Mouse (Mus musculus): Measurements from ENCODE around the gene Col16a1. TPM values are rescaled to one million over a fixed set of nuclear protein-coding genes. Genes with fewer than 3 reads are reported as not detected.

Col16a1 gene
- polyA plus RNA-seq, 1 experiment: 3.6 TPM

- no peaks in the 10 kb centered on the region for H3K27me3 ChIP-seq (ENCODE audit: control insufficient read depth, insufficient read depth, low read length, poor library complexity, severe bottlenecking)
- TF ChIP-seq POLR2A (IDR thresholded peaks at IDR 0.05; ENCODE audit: insufficient read depth, low read length) (no peak), CTCF (IDR thresholded peaks at IDR 0.05; ENCODE audit: low read depth, low read length) (no peak), EP300 (IDR thresholded peaks at IDR 0.05; ENCODE audit: insufficient read depth, low read depth, low read length) (no peak)
Observed at GRCm38 (mm10) chr4:130128907-130129306, 81.3 kb downstream of the Col16a1 start.

GRCm38 (mm10) chr4:130130082-130130481, 82.4 kb downstream of the Col16a1 start:
- TF ChIP-seq CTCF (IDR thresholded peaks at IDR 0.05; ENCODE audit: low read depth, low read length) (no peak), EP300 (IDR thresholded peaks at IDR 0.05; ENCODE audit: insufficient read depth, low read depth, low read length) (no peak), POLR2A (IDR thresholded peaks at IDR 0.05; ENCODE audit: insufficient read depth, low read length) (no peak)
- H3K9me3 ChIP-seq (replicated peaks; ENCODE audit: control insufficient read depth, insufficient read depth, low read length, poor library complexity, severe bottlenecking): no peaks in the 10 kb centered on the region
- H3K9ac ChIP-seq (ENCODE audit: low read depth, poor library complexity, severe bottlenecking): no peak overlapping the region
- H3K4me3 ChIP-seq (ENCODE audit: low read depth, low read length): no peak overlapping the region
- no peak overlapping the region for H3K27ac ChIP-seq (ENCODE audit: insufficient read depth, low read length)
- H3K36me3 ChIP-seq (ENCODE audit: control insufficient read depth, insufficient read depth, low read length, poor library complexity, severe bottlenecking): no peaks in the 10 kb centered on the region
- no peaks in the 10 kb centered on the region for H3K27me3 ChIP-seq (ENCODE audit: control insufficient read depth, insufficient read depth, low read length, poor library complexity, severe bottlenecking)
- no peaks in the 10 kb centered on the region for H3K4me1 ChIP-seq (ENCODE audit: control insufficient read depth, insufficient read depth, low read length)

More at GRCm38 (mm10) chr4:130128907-130129306, 81.3 kb downstream of the Col16a1 start:
- Histone ChIP-seq H3K4me3 (ENCODE audit: low read depth, low read length) (no peak overlapping the region), H3K27ac (ENCODE audit: insufficient read depth, low read length) (no peak overlapping the region), H3K9ac (ENCODE audit: low read depth, poor library complexity, severe bottlenecking) (no peak overlapping the region), H3K9me3 (replicated peaks; ENCODE audit: control insufficient read depth, insufficient read depth, low read length, poor library complexity, severe bottlenecking) (no peaks in the 10 kb centered on the region), H3K36me3 (ENCODE audit: control insufficient read depth, insufficient read depth, low read length, poor library complexity, severe bottlenecking) (no peaks in the 10 kb centered on the region), H3K4me1 (ENCODE audit: control insufficient read depth, insufficient read depth, low read length) (no peaks in the 10 kb centered on the region)

GRCm38 (mm10) chr4:130130641-130131350, 83.2 kb downstream of the Col16a1 start:
- H3K27me3 ChIP-seq (ENCODE audit: control insufficient read depth, insufficient read depth, low read length, poor library complexity, severe bottlenecking): no peaks in the 10 kb centered on the region
- H3K4me1 ChIP-seq (ENCODE audit: control insufficient read depth, insufficient read depth, low read length): no peaks in the 10 kb centered on the region
- H3K9me3 ChIP-seq (replicated peaks; ENCODE audit: control insufficient read depth, insufficient read depth, low read length, poor library complexity, severe bottlenecking): no peaks in the 10 kb centered on the region
- H3K4me3 ChIP-seq (ENCODE audit: low read depth, low read length): no peak overlapping the region
- no peak overlapping the region for H3K9ac ChIP-seq (ENCODE audit: low read depth, poor library complexity, severe bottlenecking)
- H3K36me3 ChIP-seq (ENCODE audit: control insufficient read depth, insufficient read depth, low read length, poor library complexity, severe bottlenecking): no peaks in the 10 kb centered on the region
- no peak overlapping the region for H3K27ac ChIP-seq (ENCODE audit: insufficient read depth, low read length)
- no peak for TF ChIP-seq POLR2A (IDR thresholded peaks at IDR 0.05; ENCODE audit: insufficient read depth, low read length)
- no peak for TF ChIP-seq CTCF (IDR thresholded peaks at IDR 0.05; ENCODE audit: low read depth, low read length)
- peak; percentile 74 for TF ChIP-seq EP300 (IDR thresholded peaks at IDR 0.05; ENCODE audit: insufficient read depth, low read depth, low read length)

GRCm38 (mm10) chr4:130131448-130132105, 83.9 kb downstream of the Col16a1 start:
- no peaks in the 10 kb centered on the region for H3K27me3 ChIP-seq (ENCODE audit: control insufficient read depth, insufficient read depth, low read length, poor library complexity, severe bottlenecking)
- H3K36me3 ChIP-seq (ENCODE audit: control insufficient read depth, insufficient read depth, low read length, poor library complexity, severe bottlenecking): no peaks in the 10 kb centered on the region
- H3K9me3 ChIP-seq (replicated peaks; ENCODE audit: control insufficient read depth, insufficient read depth, low read length, poor library complexity, severe bottlenecking): no peaks in the 10 kb centered on the region
- H3K9ac ChIP-seq (ENCODE audit: low read depth, poor library complexity, severe bottlenecking): no peak overlapping the region
- H3K4me3 ChIP-seq (ENCODE audit: low read depth, low read length): no peak overlapping the region
- no peak overlapping the region for H3K27ac ChIP-seq (ENCODE audit: insufficient read depth, low read length)
- H3K4me1 ChIP-seq (ENCODE audit: control insufficient read depth, insufficient read depth, low read length): no peaks in the 10 kb centered on the region
- TF ChIP-seq EP300 (IDR thresholded peaks at IDR 0.05; ENCODE audit: insufficient read depth, low read depth, low read length) (no peak), POLR2A (IDR thresholded peaks at IDR 0.05; ENCODE audit: insufficient read depth, low read length) (no peak), CTCF (IDR thresholded peaks at IDR 0.05; ENCODE audit: low read depth, low read length) (no peak)

GRCm38 (mm10) chr4:130133399-130133798, 85.8 kb downstream of the Col16a1 start:
- H3K27ac ChIP-seq (ENCODE audit: insufficient read depth, low read length): no peak overlapping the region
- H3K4me3 ChIP-seq (ENCODE audit: low read depth, low read length): no peak overlapping the region
- H3K9me3 ChIP-seq (replicated peaks; ENCODE audit: control insufficient read depth, insufficient read depth, low read length, poor library complexity, severe bottlenecking): no peaks in the 10 kb centered on the region
- no peaks in the 10 kb centered on the region for H3K36me3 ChIP-seq (ENCODE audit: control insufficient read depth, insufficient read depth, low read length, poor library complexity, severe bottlenecking)
- TF ChIP-seq CTCF (IDR thresholded peaks at IDR 0.05; ENCODE audit: low read depth, low read length): no peak
- no peak for TF ChIP-seq POLR2A (IDR thresholded peaks at IDR 0.05; ENCODE audit: insufficient read depth, low read length)
- TF ChIP-seq EP300 (IDR thresholded peaks at IDR 0.05; ENCODE audit: insufficient read depth, low read depth, low read length): no peak
- H3K4me1 ChIP-seq (ENCODE audit: control insufficient read depth, insufficient read depth, low read length): no peaks in the 10 kb centered on the region
- no peak overlapping the region for H3K9ac ChIP-seq (ENCODE audit: low read depth, poor library complexity, severe bottlenecking)
- H3K27me3 ChIP-seq (ENCODE audit: control insufficient read depth, insufficient read depth, low read length, poor library complexity, severe bottlenecking): no peaks in the 10 kb centered on the region
